Mouse (Mus musculus) bone marrow, adult 2 months (tissue): ENCODE measurements around the gene Srsf7.

Source experiments
- CTCF ChIP-seq: fragments of 200-500 bp; IDR thresholded peaks from 2 replicates; pipeline ENCODE4 v1.5.1; 2011; ENCODE audit warnings: low read length, control low read depth; ENCODE audit not compliant: control insufficient read depth, insufficient read depth
- POLR2A ChIP-seq: fragments of 200-500 bp; IDR thresholded peaks from 2 replicates; pipeline ENCODE4 v1.6.1; 2011; ENCODE audit warnings: low read depth, mild to moderate bottlenecking, control low read depth, low read length, borderline replicate concordance; ENCODE audit not compliant: control insufficient read depth

DNA sequence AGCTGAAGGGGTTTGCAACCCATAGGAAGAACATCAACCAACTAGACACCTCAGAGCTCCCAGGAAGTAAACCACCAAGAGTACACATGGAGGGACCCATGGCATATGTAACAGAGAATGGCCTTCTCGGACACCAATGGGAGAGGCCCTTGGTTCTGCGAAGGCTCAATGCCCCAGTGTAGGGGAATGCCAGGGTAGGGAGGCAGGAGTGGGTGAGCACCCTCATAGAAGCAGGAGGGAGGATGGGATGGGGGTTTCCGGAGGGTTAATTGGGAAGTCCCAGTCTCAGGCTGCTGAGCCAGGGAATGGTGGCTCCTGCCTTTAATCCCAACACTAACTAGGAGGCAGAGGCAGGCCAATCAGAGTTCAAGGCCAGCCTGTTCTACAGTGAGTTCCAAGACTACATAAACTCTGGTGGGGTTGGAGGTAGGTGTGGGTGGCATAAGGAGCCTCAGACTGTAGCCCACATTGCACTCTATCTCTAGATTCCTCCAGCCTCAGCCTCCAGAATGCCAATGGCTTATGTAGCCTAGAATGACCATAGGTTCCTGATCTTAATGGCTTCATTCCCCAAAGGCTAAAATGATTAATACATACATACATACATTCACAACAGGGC is 7.8 kb downstream of the Srsf7 start:
- no peak for TF ChIP-seq CTCF
- no peak for TF ChIP-seq POLR2A
